Mouse (Mus musculus) lung, embryonic 15.5 days (tissue): Measurements from ENCODE around the gene Rsad2. TPM values are rescaled to one million over a fixed set of nuclear protein-coding genes. Genes with fewer than 3 reads are reported as not detected.
A peak's percentile ranks its signal among the peaks of the same experiment; 100 is the strongest.

Source experiments
- ATAC-seq: fragments of 200-750 bp; cut with Nextera tagmentation; 2 replicates; pipeline ENCODE4 v1.8.0; 2017; ENCODE audit warnings: moderate number of reproducible peaks, borderline replicate concordance; ENCODE audit not compliant: low FRiP score, low TSS enrichment; ENCODE audit errors: extremely low read depth
- H3K27ac ChIP-seq: fragments of 300-500 bp; sonication (generic); 2 replicates; pipeline ENCODE4 v1.5.1; 2015; ENCODE audit warnings: moderate library complexity, mild to moderate bottlenecking, inconsistent platforms
- H3K27me3 ChIP-seq: fragments of 300-500 bp; sonication (generic); 2 replicates; pipeline ENCODE4 v1.6.1; 2015; ENCODE audit warnings: inconsistent platforms
- H3K36me3 ChIP-seq: fragments of 300-500 bp; sonication (generic); 2 replicates; pipeline ENCODE4 v1.6.1; 2015; ENCODE audit warnings: inconsistent platforms
- H3K4me1 ChIP-seq: fragments of 300-500 bp; sonication (generic); 2 replicates; pipeline ENCODE4 v1.6.1; 2015; ENCODE audit warnings: inconsistent platforms
- H3K4me2 ChIP-seq: fragments of 300-500 bp; sonication (generic); 2 replicates; pipeline ENCODE4 v1.6.1; 2015; ENCODE audit warnings: inconsistent platforms, mild to moderate bottlenecking, moderate library complexity
- H3K4me3 ChIP-seq: fragments of 300-500 bp; sonication (generic); 2 replicates; pipeline ENCODE4 v1.5.1; 2015; ENCODE audit warnings: mild to moderate bottlenecking, inconsistent platforms
- H3K9ac ChIP-seq: fragments of 300-500 bp; sonication (generic); 2 replicates; pipeline ENCODE4 v1.6.1; 2015; ENCODE audit warnings: inconsistent platforms
- H3K9me3 ChIP-seq: fragments of 300-500 bp; sonication (generic); 2 replicates; pipeline ENCODE4 v1.6.1; 2016; ENCODE audit warnings: inconsistent platforms
- WGBS: fragments of 180-500 bp; shearing (Covaris S2); methylation state at CpG from one replicate; pipeline ENCODE4 v1.1.7; 2015; 5-methylcytosine and 5-hydroxymethylcytosine counted together
- polyA plus RNA-seq: library from polyadenylated mRNA; unstranded; fragments of >200 nt; fragmentation: Nextera tagmentation; extraction: Ambion mirVana; gene quantifications from 2 replicates; pipeline ENCODE4 v1.2.1, GENCODE M21; 2015

The Rsad2 gene
- polyA plus RNA-seq, 1 experiment from 2014 or later: 0.96 TPM

- no peak for ATAC-seq
- H3K9me3 ChIP-seq: no peaks in the 10 kb centered on the region
- no peaks in the 10 kb centered on the region for H3K36me3 ChIP-seq
- no peaks in the 10 kb centered on the region for H3K27me3 ChIP-seq
- no peak overlapping the region for H3K9ac ChIP-seq
- no peak overlapping the region for H3K4me2 ChIP-seq
- peaks cover 11% of the 10 kb centered on the region for H3K4me1 ChIP-seq
- H3K4me3 ChIP-seq: no peak overlapping the region
- H3K27ac ChIP-seq: no peak overlapping the region
- whole genome bisulfite sequencing: 54% methylated on average over 3 of the region's 3 CpGs
These were observed 15.1 kb upstream of the Rsad2 start for GRCm38 (mm10) chr12:26471376-26471775.

GRCm38 (mm10) chr12:26470042-26470409 is 13.8 kb upstream of the Rsad2 start:
- Histone ChIP-seq H3K27ac (peak overlapping the region; percentile 89; the same call in 1 of the 2 replicates), H3K4me1 (peaks cover 11% of the 10 kb centered on the region), H3K4me3 (peak overlapping the region; percentile 75), H3K36me3 (no peaks in the 10 kb centered on the region), H3K27me3 (no peaks in the 10 kb centered on the region), H3K4me2 (peak overlapping the region; percentile 87), H3K9ac (peak overlapping the region; percentile 63), H3K9me3 (no peaks in the 10 kb centered on the region)
- WGBS: 23% methylated on average over 6 of the region's 6 CpGs
- ATAC-seq: peak; percentile 10; the same call in 1 of the 2 replicates

GRCm38 (mm10) chr12:26469098-26470041 is 13.1 kb upstream of the Rsad2 start, which contains the start of gene Cmpk2:
Cmpk2 (plus strand) TSS chr12:26469204.
- Histone ChIP-seq H3K27me3 (no peaks in the 10 kb centered on the region), H3K4me2 (peak within 1 kb of the TSS; percentile 87), H3K36me3 (no peaks in the 10 kb centered on the region), H3K27ac (peak within 1 kb of the TSS; percentile 89), H3K9ac (peak within 1 kb of the TSS; percentile 63), H3K4me1 (peaks cover 11% of the 10 kb centered on the region), H3K9me3 (no peaks in the 10 kb centered on the region), H3K4me3 (peak within 1 kb of the TSS; percentile 75)
- WGBS: under 1% methylated on average over 69 of the region's 69 CpGs
- peak; percentile 81 for ATAC-seq

- no peak overlapping the region for H3K27ac ChIP-seq
- H3K9ac ChIP-seq: no peak overlapping the region
- H3K36me3 ChIP-seq: no peaks in the 10 kb centered on the region
- ATAC-seq: no peak
- peaks cover 11% of the 10 kb centered on the region for H3K4me1 ChIP-seq
- no peak overlapping the region for H3K4me3 ChIP-seq
- H3K27me3 ChIP-seq: no peaks in the 10 kb centered on the region
- WGBS: 56% methylated on average over 5 of the region's 5 CpGs
- no peaks in the 10 kb centered on the region for H3K9me3 ChIP-seq
- H3K4me2 ChIP-seq: no peak overlapping the region
These were observed 9.3 kb upstream of the Rsad2 start for GRCm38 (mm10) chr12:26465600-26465999.

GRCm38 (mm10) chr12:26460091-26460490 is 3.8 kb upstream of the Rsad2 start:
- no peak overlapping the region for H3K4me3 ChIP-seq
- H3K27me3 ChIP-seq: no peaks in the 10 kb centered on the region
- no peak overlapping the region for H3K4me2 ChIP-seq
- 32% methylated on average over 2 of the region's 2 CpGs for WGBS
- peaks cover 11% of the 10 kb centered on the region for H3K4me1 ChIP-seq
- H3K9me3 ChIP-seq: no peaks in the 10 kb centered on the region
- no peak for ATAC-seq
- H3K36me3 ChIP-seq: no peaks in the 10 kb centered on the region
- H3K9ac ChIP-seq: no peak overlapping the region
- no peak overlapping the region for H3K27ac ChIP-seq

- no peak for ATAC-seq
- Histone ChIP-seq H3K9ac (no peak overlapping the region), H3K4me3 (no peak overlapping the region), H3K36me3 (no peaks in the 10 kb centered on the region), H3K9me3 (no peaks in the 10 kb centered on the region), H3K27me3 (no peaks in the 10 kb centered on the region), H3K27ac (no peak overlapping the region), H3K4me1 (peaks cover 16% of the 10 kb centered on the region), H3K4me2 (no peak overlapping the region)
- WGBS: 39% methylated on average over 5 of the region's 5 CpGs
These were observed 1.6 kb downstream of the Rsad2 start for GRCm38 (mm10) chr12:26454682-26455081.

- no peak for ATAC-seq
- Histone ChIP-seq H3K27me3 (no peaks in the 10 kb centered on the region), H3K9ac (no peak overlapping the region), H3K9me3 (no peaks in the 10 kb centered on the region), H3K4me2 (no peak overlapping the region), H3K4me3 (no peak overlapping the region), H3K27ac (no peak overlapping the region), H3K4me1 (peaks cover 16% of the 10 kb centered on the region), H3K36me3 (no peaks in the 10 kb centered on the region)
- 34% methylated on average over 4 of the region's 4 CpGs for WGBS
These were observed 3.3 kb downstream of the Rsad2 start for GRCm38 (mm10) chr12:26452951-26453350.

GRCm38 (mm10) chr12:26451150-26451549 is 5.1 kb downstream of the Rsad2 start:
- no peaks in the 10 kb centered on the region for H3K36me3 ChIP-seq
- no peak overlapping the region for H3K9ac ChIP-seq
- no peak overlapping the region for H3K27ac ChIP-seq
- no peak for ATAC-seq
- no peaks in the 10 kb centered on the region for H3K9me3 ChIP-seq
- H3K4me2 ChIP-seq: no peak overlapping the region
- H3K4me3 ChIP-seq: no peak overlapping the region
- H3K27me3 ChIP-seq: no peaks in the 10 kb centered on the region
- WGBS: 30% methylated on average over 1 of the region's 1 CpGs
- H3K4me1 ChIP-seq: peaks cover 11% of the 10 kb centered on the region

- H3K27ac ChIP-seq: no peak overlapping the region
- H3K36me3 ChIP-seq: no peaks in the 10 kb centered on the region
- no peak overlapping the region for H3K4me3 ChIP-seq
- 91% methylated on average over 2 of the region's 2 CpGs for WGBS
- ATAC-seq: no peak
- no peaks in the 10 kb centered on the region for H3K9me3 ChIP-seq
- H3K4me1 ChIP-seq: peaks cover 6% of the 10 kb centered on the region; the same call in 1 of the 2 replicates
- no peak overlapping the region for H3K9ac ChIP-seq
- no peak overlapping the region for H3K4me2 ChIP-seq
- no peaks in the 10 kb centered on the region for H3K27me3 ChIP-seq
These were observed 6.8 kb downstream of the Rsad2 start for GRCm38 (mm10) chr12:26449483-26449882.

GRCm38 (mm10) chr12:26446377-26447045 is 9.7 kb downstream of the Rsad2 start:
- no peak for ATAC-seq

GRCm38 (mm10) chr12:26444511-26444910 is 11.7 kb downstream of the Rsad2 start:
- Histone ChIP-seq H3K36me3 (no peaks in the 10 kb centered on the region), H3K4me3 (no peak overlapping the region), H3K27ac (no peak overlapping the region), H3K9me3 (no peaks in the 10 kb centered on the region), H3K4me1 (0 out of 2 replicates have a peak, but pooled peaks cover 2% of the 10 kb centered on the region), H3K9ac (no peak overlapping the region), H3K4me2 (no peak overlapping the region), H3K27me3 (no peaks in the 10 kb centered on the region)
- ATAC-seq: no peak
- 63% methylated on average over 2 of the region's 2 CpGs for WGBS

More at GRCm38 (mm10) chr12:26446377-26447045, 9.7 kb downstream of the Rsad2 start:
- Histone ChIP-seq H3K36me3 (no peaks in the 10 kb centered on the region), H3K27me3 (no peaks in the 10 kb centered on the region), H3K4me1 (no peaks in the 10 kb centered on the region), H3K4me2 (no peak overlapping the region), H3K4me3 (no peak overlapping the region), H3K27ac (no peak overlapping the region), H3K9me3 (no peaks in the 10 kb centered on the region), H3K9ac (no peak overlapping the region)
- 72% methylated on average over 4 of the region's 4 CpGs for WGBS

GRCm38 (mm10) chr12:26444054-26444453 is 12.2 kb downstream of the Rsad2 start:
- WGBS: 0% methylated on average over 2 of the region's 2 CpGs
- 0 out of 2 replicates have a peak, but pooled peaks cover 7% of the 10 kb centered on the region for H3K4me1 ChIP-seq
- no peak overlapping the region for H3K9ac ChIP-seq
- H3K27me3 ChIP-seq: no peaks in the 10 kb centered on the region
- no peaks in the 10 kb centered on the region for H3K9me3 ChIP-seq
- H3K4me3 ChIP-seq: no peak overlapping the region
- H3K4me2 ChIP-seq: no peak overlapping the region
- no peaks in the 10 kb centered on the region for H3K36me3 ChIP-seq
- H3K27ac ChIP-seq: no peak overlapping the region
- no peak for ATAC-seq
